Mouse (Mus musculus) limb, embryonic 10.5 days (tissue): ENCODE data around the gene Atp6v1e1. TPM values are rescaled to one million over a fixed set of nuclear protein-coding genes. Genes with fewer than 3 reads are reported as not detected.
"Not testable (repeated sequence)": the region's sequence is repeated elsewhere in the genome, so short reads cannot be mapped to it uniquely, and the experiment has no call there.

Source experiments
- DNase-seq: peaks from one replicate; pipeline ENCODE4 v3.0.0-alpha.2; 2017; ENCODE audit warnings: low spot score
- H3K27ac ChIP-seq: fragments of 300-500 bp; sonication (generic); 2 replicates; pipeline ENCODE4 v1.5.1; 2016; ENCODE audit warnings: mild to moderate bottlenecking
- H3K27me3 ChIP-seq: fragments of 300-500 bp; sonication (generic); 2 replicates; pipeline ENCODE4 v1.6.1; 2016; ENCODE audit warnings: low read depth, mild to moderate bottlenecking; ENCODE audit not compliant: poor library complexity, severe bottlenecking
- H3K36me3 ChIP-seq: fragments of 300-500 bp; sonication (generic); 2 replicates; pipeline ENCODE4 v1.6.1; 2016; ENCODE audit warnings: mild to moderate bottlenecking, moderate library complexity
- H3K4me1 ChIP-seq: fragments of 300-500 bp; sonication (generic); 2 replicates; pipeline ENCODE4 v1.6.1; 2016
- H3K4me3 ChIP-seq: fragments of 300-500 bp; sonication (generic); 2 replicates; pipeline ENCODE4 v1.5.1; 2016; ENCODE audit warnings: mild to moderate bottlenecking, moderate library complexity
- H3K9me3 ChIP-seq: fragments of 300-500 bp; sonication (generic); replicated peaks from 2 replicates; pipeline ENCODE4 v1.6.1; 2016; ENCODE audit warnings: mild to moderate bottlenecking
- WGBS: fragments of 180-500 bp; shearing (Covaris S2); methylation state at CpG from one replicate; pipeline ENCODE4 v1.1.7; 2016; 5-methylcytosine and 5-hydroxymethylcytosine counted together
- polyA plus RNA-seq: library from polyadenylated mRNA; unstranded; fragments of >200 nt; fragmentation: Nextera tagmentation; extraction: Ambion mirVana; gene quantifications from 2 replicates; pipeline ENCODE4 v1.2.1, GENCODE M21; 2016

Gene Atp6v1e1
- polyA plus RNA-seq = 99.9 and 112 TPM in 2 replicates

GRCm38 (mm10) chr6:120822307-120822928, at the start of gene Atp6v1e1:
Atp6v1e1 (minus strand) TSS chr6:120822793.
- DNase-seq = peak; percentile 93
- peaks cover 12% of the 10 kb centered on the region for H3K4me1 ChIP-seq
- H3K9me3 ChIP-seq = no peaks in the 10 kb centered on the region
- H3K4me3 ChIP-seq = peak within 1 kb of the TSS; percentile 95
- under 1% methylated on average over 41 of the region's 41 CpGs for WGBS
- no peaks in the 10 kb centered on the region for H3K27me3 ChIP-seq
- H3K36me3 ChIP-seq = peaks cover 22% of the 10 kb centered on the region
- H3K27ac ChIP-seq = peak within 1 kb of the TSS; percentile 86

GRCm38 (mm10) chr6:120871286-120871685, 48.7 kb upstream of the Atp6v1e1 start:
- H3K9me3 ChIP-seq = no peaks in the 10 kb centered on the region
- H3K27me3 ChIP-seq = no peaks in the 10 kb centered on the region
- H3K27ac ChIP-seq = no peak overlapping the region
- no peak for DNase-seq
- H3K4me1 ChIP-seq = no peaks in the 10 kb centered on the region
- no peak overlapping the region for H3K4me3 ChIP-seq
- peaks cover 32% of the 10 kb centered on the region for H3K36me3 ChIP-seq
- 84% methylated on average over 2 of the region's 2 CpGs for WGBS

- 69% methylated on average over 1 of the region's 1 CpGs for WGBS
- H3K9me3 ChIP-seq = no peaks in the 10 kb centered on the region
- H3K4me1 ChIP-seq = no peaks in the 10 kb centered on the region
- no peak overlapping the region for H3K4me3 ChIP-seq
- H3K27ac ChIP-seq = no peak overlapping the region
- no peak for DNase-seq
- no peaks in the 10 kb centered on the region for H3K27me3 ChIP-seq
- H3K36me3 ChIP-seq = peaks cover 48% of the 10 kb centered on the region
Measured at GRCm38 (mm10) chr6:120868824-120869223, 46.2 kb upstream of the Atp6v1e1 start.

- Histone ChIP-seq H3K4me1 (no peaks in the 10 kb centered on the region), H3K9me3 (no peaks in the 10 kb centered on the region), H3K4me3 (no peak overlapping the region), H3K27me3 (no peaks in the 10 kb centered on the region), H3K27ac (no peak overlapping the region), H3K36me3 (peaks cover 60% of the 10 kb centered on the region)
- DNase-seq = no peak
- WGBS = 90% methylated on average over 9 of the region's 9 CpGs
Measured at GRCm38 (mm10) chr6:120866051-120866814, 43.6 kb upstream of the Atp6v1e1 start.

GRCm38 (mm10) chr6:120860079-120860478, 37.5 kb upstream of the Atp6v1e1 start:
- WGBS = 93% methylated on average over 3 of the region's 3 CpGs
- Histone ChIP-seq H3K27me3 (no peaks in the 10 kb centered on the region), H3K4me1 (no peaks in the 10 kb centered on the region), H3K4me3 (no peak overlapping the region), H3K36me3 (peaks cover 69% of the 10 kb centered on the region), H3K9me3 (no peaks in the 10 kb centered on the region), H3K27ac (no peak overlapping the region)
- no peak for DNase-seq

- H3K27me3 ChIP-seq = no peaks in the 10 kb centered on the region
- no peak for DNase-seq
- H3K4me1 ChIP-seq = no peaks in the 10 kb centered on the region
- no peaks in the 10 kb centered on the region for H3K9me3 ChIP-seq
- H3K27ac ChIP-seq = no peak overlapping the region
- H3K4me3 ChIP-seq = no peak overlapping the region
- 81% methylated on average over 8 of the region's 8 CpGs for WGBS
- H3K36me3 ChIP-seq = peaks cover 66% of the 10 kb centered on the region
Measured at GRCm38 (mm10) chr6:120858217-120858711, 35.7 kb upstream of the Atp6v1e1 start.

- Histone ChIP-seq H3K27ac (no peak overlapping the region), H3K4me1 (no peaks in the 10 kb centered on the region), H3K27me3 (no peaks in the 10 kb centered on the region), H3K9me3 (no peaks in the 10 kb centered on the region), H3K4me3 (no peak overlapping the region), H3K36me3 (peaks cover 65% of the 10 kb centered on the region)
- no peak for DNase-seq
- WGBS = 79% methylated on average over 10 of the region's 10 CpGs
Measured at GRCm38 (mm10) chr6:120854413-120854812, 31.8 kb upstream of the Atp6v1e1 start.

- not testable (repeated sequence) for DNase-seq, H3K27ac ChIP-seq, H3K4me3 ChIP-seq, H3K9me3 ChIP-seq, H3K27me3 ChIP-seq, H3K4me1 ChIP-seq
- peaks cover 67% of the 10 kb centered on the region for H3K36me3 ChIP-seq
Measured at GRCm38 (mm10) chr6:120850720-120851119, 28.1 kb upstream of the Atp6v1e1 start.

GRCm38 (mm10) chr6:120841754-120842153, 19.2 kb upstream of the Atp6v1e1 start:
- no peak for DNase-seq
- Histone ChIP-seq H3K27me3 (no peaks in the 10 kb centered on the region), H3K27ac (no peak overlapping the region), H3K9me3 (no peaks in the 10 kb centered on the region), H3K36me3 (peaks cover 22% of the 10 kb centered on the region), H3K4me3 (no peak overlapping the region), H3K4me1 (peaks cover 5% of the 10 kb centered on the region)
- 93% methylated on average over 5 of the region's 5 CpGs for WGBS

GRCm38 (mm10) chr6:120840258-120840657, 17.7 kb upstream of the Atp6v1e1 start:
- H3K36me3 ChIP-seq = peaks cover 22% of the 10 kb centered on the region
- no peaks in the 10 kb centered on the region for H3K27me3 ChIP-seq
- no peak for DNase-seq
- 95% methylated on average over 7 of the region's 7 CpGs for WGBS
- no peak overlapping the region for H3K27ac ChIP-seq
- H3K4me3 ChIP-seq = no peak overlapping the region
- H3K9me3 ChIP-seq = no peaks in the 10 kb centered on the region
- peaks cover 10% of the 10 kb centered on the region for H3K4me1 ChIP-seq

GRCm38 (mm10) chr6:120837152-120837530, 14.5 kb upstream of the Atp6v1e1 start:
- no peak overlapping the region for H3K27ac ChIP-seq
- no peak for DNase-seq
- H3K27me3 ChIP-seq = no peaks in the 10 kb centered on the region
- H3K36me3 ChIP-seq = peaks cover 22% of the 10 kb centered on the region
- peak overlapping the region; percentile 96 for H3K4me3 ChIP-seq
- no peaks in the 10 kb centered on the region for H3K9me3 ChIP-seq
- WGBS = 70% methylated on average over 1 of the region's 1 CpGs
- peaks cover 10% of the 10 kb centered on the region for H3K4me1 ChIP-seq

GRCm38 (mm10) chr6:120836389-120837151, 14.0 kb upstream of the Atp6v1e1 start:
- peak overlapping the region; percentile 98 for H3K27ac ChIP-seq
- DNase-seq = no peak
- H3K9me3 ChIP-seq = no peaks in the 10 kb centered on the region
- 4% methylated on average over 37 of the region's 37 CpGs for WGBS
- peaks cover 10% of the 10 kb centered on the region for H3K4me1 ChIP-seq
- H3K4me3 ChIP-seq = peak overlapping the region; percentile 96
- peaks cover 22% of the 10 kb centered on the region for H3K36me3 ChIP-seq
- H3K27me3 ChIP-seq = no peaks in the 10 kb centered on the region
